Mouse (Mus musculus) heart, embryonic 16.5 days (tissue): ENCODE results near the gene Ifi202b. TPM values are rescaled to one million over a fixed set of nuclear protein-coding genes. Genes with fewer than 3 reads are reported as not detected.
A peak's percentile ranks its signal among the peaks of the same experiment; 100 is the strongest.
"Not testable (repeated sequence)": the region's sequence is repeated elsewhere in the genome, so short reads cannot be mapped to it uniquely, and the experiment has no call there.

Experiments used
- ATAC-seq: fragments of 200-750 bp; cut with Nextera tagmentation; replicated peaks from 2 replicates; pipeline ENCODE4 v1.8.0; 2017; ENCODE audit warnings: moderate number of reproducible peaks; ENCODE audit not compliant: insufficient read depth, low FRiP score; ENCODE audit errors: extremely low read depth
- H3K27ac ChIP-seq: fragments of 300-500 bp; sonication (generic); 2 replicates; pipeline ENCODE4 v1.5.1; 2014; ENCODE audit warnings: mild to moderate bottlenecking, low read length, control low read depth, moderate library complexity
- H3K27me3 ChIP-seq: fragments of 300-500 bp; sonication (generic); 2 replicates; pipeline ENCODE4 v1.6.1; 2014; ENCODE audit warnings: low read length, mixed read lengths; ENCODE audit not compliant: control insufficient read depth, insufficient read depth
- H3K36me3 ChIP-seq: fragments of 300-500 bp; sonication (generic); 2 replicates; pipeline ENCODE4 v1.6.1; 2014; ENCODE audit not compliant: control insufficient read depth, insufficient read depth
- H3K4me1 ChIP-seq: fragments of 300-500 bp; sonication (generic); 2 replicates; pipeline ENCODE4 v1.6.1; 2014; ENCODE audit warnings: low read length, mixed read lengths; ENCODE audit not compliant: control insufficient read depth, insufficient read depth
- H3K4me2 ChIP-seq: fragments of 300-500 bp; sonication (generic); 2 replicates; pipeline ENCODE4 v1.6.1; 2014; ENCODE audit warnings: low read depth, mild to moderate bottlenecking, control low read depth, low read length
- H3K4me3 ChIP-seq: fragments of 300-500 bp; sonication (generic); 2 replicates; pipeline ENCODE4 v1.5.1; 2014; ENCODE audit warnings: mild to moderate bottlenecking, control low read depth, low read length
- H3K9ac ChIP-seq: fragments of 300-500 bp; sonication (generic); 2 replicates; pipeline ENCODE4 v1.6.1; 2014; ENCODE audit warnings: low read length, control low read depth
- H3K9me3 ChIP-seq: fragments of 300-500 bp; sonication (generic); replicated peaks from 2 replicates; pipeline ENCODE4 v1.6.1; 2016; ENCODE audit warnings: low read length; ENCODE audit not compliant: control insufficient read depth
- WGBS: fragments of 180-500 bp; shearing (Covaris S2); extraction: QIAGEN DNeasy Blood & Tissue Kit; methylation state at CpG from one replicate; pipeline ENCODE4 v1.1.7; 2014; 5-methylcytosine and 5-hydroxymethylcytosine counted together
- polyA plus RNA-seq: library from polyadenylated mRNA; unstranded; fragments of >200 nt; fragmentation: Nextera tagmentation; extraction: Ambion mirVana; gene quantifications from 2 replicates; pipeline ENCODE4 v1.2.1, GENCODE M21; 2015

Ifi202b gene
- polyA plus RNA-seq, 1 experiment from 2014 or later = not detected

DNA sequence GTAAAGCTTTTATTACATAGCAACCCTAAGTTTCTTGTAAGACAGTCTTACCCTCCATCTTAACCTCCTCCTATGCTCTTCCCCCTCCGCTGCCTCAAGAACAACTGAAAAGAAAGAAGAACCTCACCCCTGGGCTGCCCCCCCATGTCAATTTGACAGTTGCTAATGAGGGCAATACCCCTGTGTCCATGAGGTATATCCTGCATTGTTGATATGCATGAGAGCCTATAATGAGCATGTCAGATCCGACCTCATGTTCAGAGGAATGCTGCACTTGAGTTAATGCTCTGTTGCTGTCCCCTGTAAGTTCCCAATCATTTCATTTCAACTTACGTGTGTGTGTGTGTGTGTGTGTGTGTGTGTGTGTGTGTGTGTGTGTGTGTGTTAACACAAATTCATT lies 22.5 kb downstream of the Ifi202b start:
- H3K36me3 ChIP-seq, H3K27me3 ChIP-seq, H3K4me3 ChIP-seq, H3K9ac ChIP-seq, H3K27ac ChIP-seq, H3K4me1 ChIP-seq, H3K4me2 ChIP-seq, H3K9me3 ChIP-seq, ATAC-seq: not testable (repeated sequence)
- WGBS = 58% methylated on average over 3 of the region's 3 CpGs

DNA sequence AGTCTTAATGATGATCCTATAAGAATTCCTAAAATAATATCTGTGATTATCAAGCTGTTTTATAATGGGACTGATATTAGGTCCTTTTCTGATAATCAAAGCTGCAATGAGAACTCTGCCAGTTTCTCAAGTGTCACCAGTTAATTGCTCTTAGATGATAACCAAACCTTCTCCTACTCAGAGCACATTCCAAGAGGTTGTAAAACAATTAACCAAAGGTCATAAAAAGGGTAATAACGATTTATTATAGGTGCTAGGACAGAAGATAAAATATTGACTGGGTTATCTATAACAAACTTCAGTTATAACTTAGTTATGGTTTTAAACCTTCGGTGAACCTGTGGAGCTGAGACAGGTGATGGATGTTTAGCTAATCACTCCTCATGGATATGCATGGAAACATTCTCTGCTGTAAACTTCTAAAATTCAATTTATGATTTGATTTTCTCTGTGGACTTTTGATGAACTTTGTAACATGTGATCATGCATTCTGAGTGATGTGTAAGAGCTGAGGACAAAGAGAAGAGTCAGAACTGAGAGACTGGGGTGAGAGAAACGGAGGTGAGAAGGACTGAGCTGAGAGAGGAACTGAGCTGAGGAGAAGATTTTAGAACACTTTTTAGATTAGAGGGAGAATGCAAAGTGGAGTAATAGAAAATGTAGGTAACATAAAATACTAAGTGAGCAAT lies 26.6 kb downstream of the Ifi202b start:
- WGBS = 57% methylated on average over 3 of the region's 3 CpGs
- not testable (repeated sequence) for ATAC-seq, H3K9me3 ChIP-seq, H3K4me3 ChIP-seq, H3K4me1 ChIP-seq, H3K27me3 ChIP-seq, H3K36me3 ChIP-seq, H3K4me2 ChIP-seq, H3K27ac ChIP-seq, H3K9ac ChIP-seq

DNA sequence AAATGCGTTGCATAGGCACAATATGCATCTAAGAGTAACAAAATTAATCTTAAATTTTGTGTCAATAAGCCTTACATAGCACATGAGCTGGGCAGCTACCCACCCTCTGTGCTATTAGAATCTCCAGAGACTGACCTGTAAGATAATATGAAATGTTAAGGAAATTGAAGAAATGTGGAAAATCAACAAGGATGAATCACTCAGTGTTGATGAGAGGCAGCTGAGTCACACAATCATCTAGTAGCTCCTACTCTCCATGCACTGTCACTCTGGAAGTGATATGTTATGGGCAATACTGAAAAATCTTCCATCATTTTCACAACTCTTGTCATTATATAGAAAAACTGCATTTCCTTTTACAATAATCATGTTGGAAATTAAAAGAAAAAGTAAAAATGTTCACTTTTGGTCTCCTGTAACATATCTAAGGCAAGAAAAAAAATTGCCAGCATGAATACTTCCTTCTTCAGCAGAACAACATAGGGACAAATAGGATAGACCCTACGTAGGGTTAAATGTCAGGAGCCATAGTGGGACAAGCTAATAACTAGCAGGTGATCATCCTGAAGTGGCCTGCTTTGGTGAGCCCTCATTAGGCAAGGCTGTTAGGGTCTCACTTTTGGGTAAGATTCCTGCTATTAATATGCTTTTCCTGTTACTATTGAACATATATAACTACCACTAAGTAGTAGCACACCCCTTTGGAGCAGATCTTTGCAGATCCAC lies 27.3 kb downstream of the Ifi202b start:
- Histone ChIP-seq H3K9ac (no peak overlapping the region), H3K4me2 (no peak overlapping the region), H3K36me3 (no peaks in the 10 kb centered on the region), H3K4me1 (no peaks in the 10 kb centered on the region), H3K27me3 (no peaks in the 10 kb centered on the region), H3K9me3 (no peaks in the 10 kb centered on the region), H3K27ac (no peak overlapping the region), H3K4me3 (no peak overlapping the region)
- 80% methylated on average over 2 of the region's 2 CpGs for WGBS
- ATAC-seq = no peak

DNA sequence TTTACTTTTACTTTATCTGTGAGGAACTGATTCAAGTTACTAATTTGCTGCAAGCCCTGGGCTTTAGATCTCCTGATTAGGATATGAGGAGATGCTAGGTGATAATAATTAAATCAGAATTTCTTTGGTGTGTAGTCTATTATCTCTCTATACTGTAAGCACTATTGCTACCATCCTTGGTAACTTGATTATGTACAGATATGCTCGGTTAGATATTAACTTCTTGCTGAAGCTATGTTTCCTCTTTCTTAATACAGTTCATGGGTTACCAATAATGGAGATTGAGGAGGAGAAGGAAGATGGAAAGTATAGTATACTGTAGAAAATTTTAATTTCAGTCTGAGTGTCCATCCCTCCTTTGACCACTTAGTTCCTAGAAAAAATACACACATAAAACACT lies 29.0 kb downstream of the Ifi202b start:
- Histone ChIP-seq H3K36me3 (no peaks in the 10 kb centered on the region), H3K4me2 (no peak overlapping the region), H3K27ac (no peak overlapping the region), H3K4me3 (no peak overlapping the region), H3K9ac (no peak overlapping the region), H3K27me3 (no peaks in the 10 kb centered on the region), H3K9me3 (no peaks in the 10 kb centered on the region), H3K4me1 (no peaks in the 10 kb centered on the region)
- 69% methylated on average over 1 of the region's 1 CpGs for WGBS
- no peak for ATAC-seq

DNA sequence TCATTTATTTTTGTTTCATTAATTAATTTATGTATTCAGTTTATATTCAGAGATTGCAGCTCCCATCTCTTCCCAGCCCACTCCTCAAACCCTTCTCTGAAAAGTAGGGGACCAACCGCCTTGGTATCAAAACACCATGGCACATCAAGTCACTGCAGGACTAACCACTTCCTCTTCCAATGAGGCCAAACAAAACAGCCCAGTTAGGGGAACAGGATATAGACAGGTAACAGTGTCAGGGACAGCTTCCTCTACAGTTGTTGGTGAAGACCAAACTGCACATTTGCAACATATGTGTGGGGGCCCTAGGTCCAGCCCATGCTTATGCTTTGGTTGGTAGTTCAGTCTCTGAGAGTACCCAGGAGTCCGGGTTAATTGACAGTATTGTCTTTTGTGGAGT lies 33.5 kb downstream of the Ifi202b start:
- 68% methylated on average over 2 of the region's 2 CpGs for WGBS

DNA sequence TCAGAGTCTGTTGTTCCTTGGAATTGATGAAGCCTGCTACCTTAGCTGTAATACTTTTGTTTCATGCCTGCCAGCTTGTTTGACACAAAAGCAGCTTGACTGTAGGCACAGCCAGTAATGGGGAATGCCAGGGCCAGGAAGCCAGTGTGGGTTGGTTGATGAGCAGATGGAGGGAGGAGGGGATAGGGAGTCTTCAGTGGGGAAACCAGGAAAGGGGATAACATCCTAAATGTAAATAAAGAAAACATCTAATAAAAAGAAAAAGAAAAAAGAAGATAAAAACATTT lies 39.8 kb downstream of the Ifi202b start:
- H3K27ac ChIP-seq, H3K4me1 ChIP-seq, ATAC-seq, H3K9me3 ChIP-seq, H3K4me2 ChIP-seq, H3K27me3 ChIP-seq, H3K36me3 ChIP-seq, H3K9ac ChIP-seq, H3K4me3 ChIP-seq: not testable (repeated sequence)

More for the DNA sequence above, 33.5 kb downstream of the Ifi202b start:
- H3K36me3 ChIP-seq, H3K27me3 ChIP-seq, H3K4me1 ChIP-seq, H3K27ac ChIP-seq, ATAC-seq, H3K9ac ChIP-seq, H3K4me2 ChIP-seq, H3K4me3 ChIP-seq, H3K9me3 ChIP-seq: not testable (repeated sequence)

DNA sequence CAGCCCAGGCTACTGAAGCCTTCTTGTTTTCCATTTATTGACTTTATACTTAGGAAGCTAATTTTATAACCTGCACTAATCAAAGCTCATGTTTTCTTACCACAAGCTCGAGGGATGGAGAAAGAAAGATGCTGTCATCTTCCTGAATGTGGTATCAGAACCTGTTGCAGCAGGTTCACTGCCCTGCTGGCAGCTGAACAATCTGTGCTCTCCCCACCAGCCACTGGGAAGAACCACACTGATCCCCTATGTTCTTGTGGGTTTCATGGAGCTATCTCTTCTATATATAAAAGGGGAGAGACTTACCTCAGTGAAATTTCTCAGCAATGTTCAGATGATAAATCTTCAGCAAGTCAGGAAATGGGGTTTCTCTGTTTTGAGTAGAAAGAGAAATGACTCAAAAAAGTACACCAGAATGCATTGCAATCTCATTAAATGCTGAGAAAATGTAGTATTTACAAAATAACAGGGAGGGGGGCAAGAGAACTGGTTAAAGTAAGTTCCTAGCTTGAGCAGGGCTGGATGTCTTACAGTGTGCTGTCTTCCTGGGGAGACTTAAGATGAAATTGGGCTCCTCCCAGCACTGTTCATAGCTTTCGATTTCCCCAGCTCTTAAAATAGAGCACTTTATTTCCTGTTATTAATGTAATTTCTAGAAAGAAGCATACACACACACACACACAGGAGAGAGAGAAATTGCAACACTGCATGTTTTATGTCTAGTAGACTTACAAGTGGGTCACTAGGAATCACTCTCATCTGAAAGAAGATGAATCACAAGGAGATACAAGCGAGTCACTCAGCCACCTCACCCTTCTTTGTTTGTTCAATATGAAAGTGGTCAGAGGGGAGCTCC lies 40.4 kb downstream of the Ifi202b start, which contains the start of the genes Mndal and Ifi203:
Mndal (minus strand) TSS at position 568 of the 856 bp plus-strand sequence.
Ifi203 (minus strand) TSS at position 749 of the 856 bp plus-strand sequence.
- WGBS = 45% methylated on average over 3 of the region's 3 CpGs
- 0 out of 2 replicates have a peak, but pooled peaks have one; percentile 49 for ATAC-seq
- H3K9me3 ChIP-seq, H3K4me1 ChIP-seq, H3K4me2 ChIP-seq, H3K36me3 ChIP-seq, H3K4me3 ChIP-seq, H3K27me3 ChIP-seq, H3K9ac ChIP-seq, H3K27ac ChIP-seq: not testable (repeated sequence)

DNA sequence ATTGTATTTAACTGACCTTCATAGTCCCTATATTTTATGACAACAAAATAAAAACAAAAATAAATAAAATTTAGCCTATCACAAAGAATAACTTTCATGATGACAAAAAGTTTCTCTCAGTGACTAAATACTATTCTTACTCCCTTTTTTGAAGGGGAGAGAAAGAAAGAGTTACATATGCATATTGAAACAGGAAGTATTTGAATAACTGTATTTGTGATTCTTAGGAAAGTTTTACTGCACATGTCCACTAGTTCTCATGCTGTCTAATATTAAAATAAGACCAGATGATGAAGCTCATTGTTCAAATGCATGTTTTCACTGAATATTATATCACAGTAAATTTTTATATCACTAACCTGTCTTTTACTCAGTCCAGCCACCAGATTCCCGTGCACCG lies 41.0 kb downstream of the Ifi202b start:
- not testable (repeated sequence) for ATAC-seq, H3K4me2 ChIP-seq, H3K27me3 ChIP-seq, H3K27ac ChIP-seq, H3K4me3 ChIP-seq, H3K9me3 ChIP-seq, H3K9ac ChIP-seq, H3K36me3 ChIP-seq, H3K4me1 ChIP-seq
- WGBS = 79% methylated on average over 2 of the region's 2 CpGs

DNA sequence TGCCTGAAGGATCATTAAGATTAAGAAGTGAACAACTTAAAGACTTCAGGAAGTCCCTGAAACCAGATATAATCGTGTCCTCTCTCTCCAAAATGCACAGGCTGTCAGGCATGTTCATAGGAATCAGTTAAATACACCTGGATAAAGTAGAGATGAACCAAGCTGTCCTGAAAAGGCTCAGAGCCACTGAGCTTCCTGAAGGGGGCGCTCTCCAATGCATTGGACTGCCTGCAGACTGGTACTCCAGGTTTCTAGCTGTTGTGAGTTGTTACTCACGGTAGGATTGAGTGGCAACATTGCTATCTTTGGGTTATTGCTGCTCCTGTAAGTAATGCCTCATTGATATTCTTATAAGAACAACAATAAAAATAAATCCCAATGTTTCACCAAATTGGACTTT lies 63.3 kb downstream of the Ifi202b start:
- ATAC-seq, H3K4me1 ChIP-seq: not testable (repeated sequence)
- 69% methylated on average over 2 of the region's 3 CpGs for WGBS

More for the DNA sequence above, 63.3 kb downstream of the Ifi202b start:
- H3K27me3 ChIP-seq, H3K9me3 ChIP-seq, H3K27ac ChIP-seq, H3K36me3 ChIP-seq, H3K9ac ChIP-seq, H3K4me3 ChIP-seq, H3K4me2 ChIP-seq: not testable (repeated sequence)
